Comparison of ENCODE assay signal across 9 mouse cellular contexts in the genomic region with DNA sequence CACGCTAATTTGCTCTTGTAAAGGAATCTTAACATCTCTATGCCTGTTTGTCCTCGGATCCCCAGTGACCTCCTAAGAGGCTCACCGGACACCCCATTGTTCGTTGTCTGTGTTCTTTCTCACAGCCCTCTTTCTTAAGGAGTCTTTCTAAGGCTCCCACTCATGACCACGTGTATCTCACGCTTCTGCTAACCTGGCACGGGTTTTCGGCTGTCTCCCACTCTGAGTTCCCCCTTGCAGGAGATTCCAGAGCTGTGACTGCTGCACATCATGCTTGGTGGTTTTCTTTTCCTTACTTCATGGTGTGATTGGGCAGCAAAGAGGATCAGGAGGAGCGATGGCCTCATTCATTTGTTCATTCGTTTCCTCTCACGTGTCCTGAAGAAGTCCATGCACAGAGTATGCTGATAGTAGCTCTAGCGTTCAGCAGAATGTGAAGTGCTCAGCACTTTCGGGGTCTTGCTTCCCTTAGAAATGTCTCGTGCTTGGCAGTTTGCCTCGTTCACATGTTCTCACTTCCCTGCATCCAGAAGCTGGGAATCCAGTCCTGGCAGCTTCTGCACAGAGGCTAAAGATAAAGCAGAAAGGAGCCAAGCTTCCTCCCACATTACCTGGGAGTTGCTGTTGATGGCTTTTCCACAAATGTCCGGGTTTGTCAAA.
A peak's percentile ranks its signal among the peaks of the same experiment; 100 is the strongest.
DNase-seq lines count a peak whose midpoint lies in the region; ATAC-seq and TF ChIP-seq lines count a peak whose summit lies in the region.
"Had no signal": no experiment of that assay in that cellular context is flagged by ENCODE, and none has a peak within 500 bp of the region (broad histone marks: within the 10 kb centered on the region; RNA-seq: fewer than 3 reads in every experiment).

No protein-coding gene starts in this region.

- H3K4me3 ChIP-seq in intestine, embryonic 15.5 days (replicated peaks): no peak overlapping the region
- 0 out of 2 replicates have a peak overlapping the region, but pooled peaks have one; percentile 11 for H3K4me3 ChIP-seq in limb, embryonic 14.5 days (replicated peaks; ENCODE audit: low read length)
- no peak overlapping the region for H3K4me3 ChIP-seq in midbrain, embryonic 13.5 days (replicated peaks)

- no peak for TF ChIP-seq POLR2A in limb, embryonic 14.5 days (IDR thresholded peaks at IDR 0.05; ENCODE audit: borderline replicate concordance, extremely low read depth, insufficient read depth, insufficient read length)

- 0 out of 2 replicates have a peak, but pooled peaks cover 3% of the 10 kb centered on the region for H3K27me3 ChIP-seq in intestine, embryonic 15.5 days (replicated peaks)
- H3K27me3 ChIP-seq in limb, embryonic 14.5 days (ENCODE audit: control insufficient read depth, insufficient read depth, low read length): peaks cover 10% of the 10 kb centered on the region
- peaks cover 56% of the 10 kb centered on the region for H3K27me3 ChIP-seq in midbrain, embryonic 13.5 days
- H3K27me3 ChIP-seq: Patski had no signal

- H3K4me2 ChIP-seq in intestine, embryonic 15.5 days (replicated peaks): peak overlapping the region; percentile 45; the same call in 1 of the 2 replicates
- H3K4me2 ChIP-seq in limb, embryonic 14.5 days (replicated peaks; ENCODE audit: low read depth, low read length, severe bottlenecking): peak overlapping the region; percentile 51
- H3K4me2 ChIP-seq in midbrain, embryonic 13.5 days (replicated peaks): peak overlapping the region; percentile 56

- no peaks in the 10 kb centered on the region for H3K36me3 ChIP-seq in intestine, embryonic 15.5 days
- H3K36me3 ChIP-seq in limb, embryonic 14.5 days (ENCODE audit: control insufficient read depth, insufficient read depth, low read length): no peaks in the 10 kb centered on the region
- H3K36me3 ChIP-seq in midbrain, embryonic 13.5 days: no peaks in the 10 kb centered on the region

- peak overlapping the region; percentile 55 for H3K27ac ChIP-seq in intestine, embryonic 15.5 days
- H3K27ac ChIP-seq in limb, embryonic 14.5 days (replicated peaks; ENCODE audit: low read depth, low read length): peak overlapping the region; percentile 27; the same call in 1 of the 2 replicates
- H3K27ac ChIP-seq in midbrain, embryonic 13.5 days: no peak overlapping the region

- H3K9ac ChIP-seq in intestine, embryonic 15.5 days: no peak overlapping the region
- no peak overlapping the region; the same call in 1 of the 2 replicates for H3K9ac ChIP-seq in limb, embryonic 14.5 days (ENCODE audit: low read depth, low read length, severe bottlenecking)
- no peak overlapping the region for H3K9ac ChIP-seq in midbrain, embryonic 13.5 days (replicated peaks)

- peak; percentile 41 for DNase-seq in urinary bladder, postnatal 14 days (ENCODE audit: low spot score)
- DNase-seq in urinary bladder, postnatal 25 days (ENCODE audit: low spot score): no peak
- DNase-seq in heart, adult 11 months: peak; percentile 98
- peak; percentile 84 for DNase-seq in limb, embryonic 14.5 days (ENCODE audit: low spot score)
- DNase-seq in adipocyte (ENCODE audit: low spot score): no peak
- DNase-seq in ovary, postnatal 36 days (ENCODE audit: low spot score): no peak

- WGBS in intestine, embryonic 15.5 days: 31% methylated on average over 16 of the region's 16 CpGs
- WGBS in limb, embryonic 14.5 days: 23% methylated on average over 16 of the region's 16 CpGs
- WGBS in midbrain, embryonic 13.5 days: 7% methylated on average over 16 of the region's 16 CpGs

- peaks cover 25% of the 10 kb centered on the region for H3K4me1 ChIP-seq in intestine, embryonic 15.5 days (replicated peaks)
- peaks cover 39% of the 10 kb centered on the region for H3K4me1 ChIP-seq in limb, embryonic 14.5 days (ENCODE audit: control insufficient read depth, insufficient read depth, low read length)
- H3K4me1 ChIP-seq in midbrain, embryonic 13.5 days (replicated peaks): peaks cover 30% of the 10 kb centered on the region

- H3K9me3 ChIP-seq in intestine, embryonic 15.5 days: no peaks in the 10 kb centered on the region
- no peaks in the 10 kb centered on the region for H3K9me3 ChIP-seq in limb, embryonic 14.5 days (ENCODE audit: control insufficient read depth, low read length)
- H3K9me3 ChIP-seq in midbrain, embryonic 13.5 days: no peaks in the 10 kb centered on the region

- no peak for ATAC-seq in intestine, embryonic 15.5 days
- ATAC-seq in limb, embryonic 14.5 days (ENCODE audit: low FRiP score, low read depth): peak; percentile 65
- ATAC-seq in midbrain, embryonic 13.5 days: no peak
- ATAC-seq: Patski had no signal

Comparison
In these comparisons a context has a peak if more than half of its experiments do, and no peak if none do; other contexts are left out.
1. DNase-seq: peak in urinary bladder, postnatal 14 days (single experiment), heart, adult 11 months (single experiment) and limb, embryonic 14.5 days (single experiment); none in urinary bladder, postnatal 25 days (single experiment), adipocyte (single experiment) and ovary, postnatal 36 days (single experiment).
2. Peak in every context shown above with its lines, with median percentiles within 50 percentile points of each other: H3K4me2 ChIP-seq.